Mouse (Mus musculus): ENCODE data around the gene Zfp719. TPM values are rescaled to one million over a fixed set of nuclear protein-coding genes. Genes with fewer than 3 reads are reported as not detected.

Zfp719 gene
- total and polyA plus RNA-seq, 2 experiments from 2014 or later = 4.9 to 15.5 TPM

- no peaks in the 10 kb centered on the region for H3K27me3 ChIP-seq (ENCODE audit: insufficient read depth, low read length)
- H3K36me3 ChIP-seq (ENCODE audit: insufficient read depth, low read length) = no peaks in the 10 kb centered on the region
- no peak within 1 kb of the TSS for H3K27ac ChIP-seq (ENCODE audit: low read depth, low read length)
- no peak for DNase-seq (ENCODE audit: low spot score)
- no peak within 1 kb of the TSS for H3K9ac ChIP-seq (replicated peaks; ENCODE audit: low read length, poor library complexity, severe bottlenecking)
- no peaks in the 10 kb centered on the region for H3K9me3 ChIP-seq (ENCODE audit: low read length)
- H3K4me1 ChIP-seq (ENCODE audit: insufficient read depth, low read length) = no peaks in the 10 kb centered on the region
- 80% methylated on average over 6 of the region's 6 CpGs for WGBS
- no peak for TF ChIP-seq CTCF (IDR thresholded peaks at IDR 0.05)
- no peak for ATAC-seq (ENCODE audit: low FRiP score)
- H3K4me2 ChIP-seq (ENCODE audit: low read depth, low read length, poor library complexity, severe bottlenecking) = no peak within 1 kb of the TSS
- H3K4me3 ChIP-seq (ENCODE audit: low read depth, low read length) = no peak within 1 kb of the TSS
Observed at GRCm38 (mm10) chr7:43634500-43634899, 55.1 kb downstream of the Zfp719 start, which contains the start of gene Ceacam18. Ceacam18 (plus strand) TSS chr7:43634707.

GRCm38 (mm10) chr7:43636194-43636593, 56.8 kb downstream of the Zfp719 start:
- TF ChIP-seq CTCF (IDR thresholded peaks at IDR 0.05) = no peak
- Histone ChIP-seq H3K9me3 (ENCODE audit: low read length) (no peaks in the 10 kb centered on the region), H3K9ac (replicated peaks; ENCODE audit: low read length, poor library complexity, severe bottlenecking) (no peak overlapping the region), H3K27me3 (ENCODE audit: insufficient read depth, low read length) (no peaks in the 10 kb centered on the region), H3K4me1 (ENCODE audit: insufficient read depth, low read length) (no peaks in the 10 kb centered on the region), H3K27ac (ENCODE audit: low read depth, low read length) (no peak overlapping the region), H3K4me3 (ENCODE audit: low read depth, low read length) (no peak overlapping the region), H3K4me2 (ENCODE audit: low read depth, low read length, poor library complexity, severe bottlenecking) (no peak overlapping the region), H3K36me3 (ENCODE audit: insufficient read depth, low read length) (no peaks in the 10 kb centered on the region)
- WGBS = 60% methylated on average over 2 of the region's 2 CpGs
- ATAC-seq (ENCODE audit: low FRiP score) = no peak
- DNase-seq (ENCODE audit: low spot score) = no peak

GRCm38 (mm10) chr7:43637118-43637517, 57.7 kb downstream of the Zfp719 start:
- Histone ChIP-seq H3K27ac (ENCODE audit: low read depth, low read length) (no peak overlapping the region), H3K4me1 (ENCODE audit: insufficient read depth, low read length) (no peaks in the 10 kb centered on the region), H3K4me3 (ENCODE audit: low read depth, low read length) (no peak overlapping the region), H3K9ac (replicated peaks; ENCODE audit: low read length, poor library complexity, severe bottlenecking) (no peak overlapping the region), H3K9me3 (ENCODE audit: low read length) (no peaks in the 10 kb centered on the region), H3K36me3 (ENCODE audit: insufficient read depth, low read length) (no peaks in the 10 kb centered on the region), H3K4me2 (ENCODE audit: low read depth, low read length, poor library complexity, severe bottlenecking) (no peak overlapping the region), H3K27me3 (ENCODE audit: insufficient read depth, low read length) (no peaks in the 10 kb centered on the region)
- 16% methylated on average over 1 of the region's 1 CpGs for WGBS
- no peak for TF ChIP-seq CTCF (IDR thresholded peaks at IDR 0.05)
- DNase-seq (ENCODE audit: low spot score) = no peak
- no peak for ATAC-seq (ENCODE audit: low FRiP score)

- Histone ChIP-seq H3K27me3 (ENCODE audit: insufficient read depth, low read length) (no peaks in the 10 kb centered on the region), H3K27ac (ENCODE audit: low read depth, low read length) (no peak overlapping the region), H3K4me3 (ENCODE audit: low read depth, low read length) (no peak overlapping the region), H3K36me3 (ENCODE audit: insufficient read depth, low read length) (no peaks in the 10 kb centered on the region), H3K4me2 (ENCODE audit: low read depth, low read length, poor library complexity, severe bottlenecking) (no peak overlapping the region), H3K4me1 (ENCODE audit: insufficient read depth, low read length) (no peaks in the 10 kb centered on the region), H3K9ac (replicated peaks; ENCODE audit: low read length, poor library complexity, severe bottlenecking) (no peak overlapping the region), H3K9me3 (ENCODE audit: low read length) (no peaks in the 10 kb centered on the region)
- ATAC-seq (ENCODE audit: low FRiP score) (no peak), DNase-seq (ENCODE audit: low spot score) (no peak)
- 86% methylated on average over 5 of the region's 5 CpGs for whole genome bisulfite sequencing
- TF ChIP-seq CTCF (IDR thresholded peaks at IDR 0.05) = no peak
Observed at GRCm38 (mm10) chr7:43642587-43642986, 63.2 kb downstream of the Zfp719 start.

Other genes with a start within 250 kb of the Zfp719 start
- 0.09 and 0.22 TPM in 2 replicates for gene Siglecf, start 228.3 kb upstream of the Zfp719 start, total RNA-seq (2014; rRNA removed)
- gene Siglecf, start 228.3 kb upstream of the Zfp719 start, polyA plus RNA-seq (2015; fragmentation: Nextera tagmentation; extraction: Ambion mirVana) = 0.11 and 0.26 TPM in 2 replicates
- 0.05 TPM in 1 of 2 replicates, not detected in the other for gene Siglecg, start 171.4 kb upstream of the Zfp719 start, total RNA-seq (2014; rRNA removed)
- gene Siglecg, start 171.4 kb upstream of the Zfp719 start, polyA plus RNA-seq (2015; fragmentation: Nextera tagmentation; extraction: Ambion mirVana) = not detected in 2 replicates
- gene Lim2, start 151.9 kb upstream of the Zfp719 start, total RNA-seq (2014; rRNA removed) = not detected in 2 replicates
- not detected in 2 replicates for gene Lim2, start 151.9 kb upstream of the Zfp719 start, polyA plus RNA-seq (2015; fragmentation: Nextera tagmentation; extraction: Ambion mirVana)
- gene Nkg7, start 142.5 kb upstream of the Zfp719 start, total RNA-seq (2014; rRNA removed) = not detected in 2 replicates
- gene Nkg7, start 142.5 kb upstream of the Zfp719 start, polyA plus RNA-seq (2015; fragmentation: Nextera tagmentation; extraction: Ambion mirVana) = 0.32 TPM in 1 of 2 replicates, not detected in the other
- gene Cldnd2, start 138.8 kb upstream of the Zfp719 start, total RNA-seq (2014; rRNA removed) = not detected in 2 replicates
- not detected in 2 replicates for gene Cldnd2, start 138.8 kb upstream of the Zfp719 start, polyA plus RNA-seq (2015; fragmentation: Nextera tagmentation; extraction: Ambion mirVana)
- gene Etfb, start 135.5 kb upstream of the Zfp719 start, total RNA-seq (2014; rRNA removed) = 27.0 and 28.6 TPM in 2 replicates
- gene Etfb, start 135.5 kb upstream of the Zfp719 start, polyA plus RNA-seq (2015; fragmentation: Nextera tagmentation; extraction: Ambion mirVana) = 94.0 and 97.8 TPM in 2 replicates
- gene Gm45233, start 135.5 kb upstream of the Zfp719 start, total RNA-seq (2014; rRNA removed) = 1.7 and 6.6 TPM in 2 replicates
- gene Gm45233, start 135.5 kb upstream of the Zfp719 start, polyA plus RNA-seq (2015; fragmentation: Nextera tagmentation; extraction: Ambion mirVana) = 0.44 and 0.71 TPM in 2 replicates
- gene Vsig10l, start 116.5 kb upstream of the Zfp719 start, total RNA-seq (2014; rRNA removed) = 25.8 and 40.2 TPM in 2 replicates
- 29.0 and 29.7 TPM in 2 replicates for gene Vsig10l, start 116.5 kb upstream of the Zfp719 start, polyA plus RNA-seq (2015; fragmentation: Nextera tagmentation; extraction: Ambion mirVana)
- 54.7 and 72.4 TPM in 2 replicates for gene Iglon5, start 89.5 kb upstream of the Zfp719 start, total RNA-seq (2014; rRNA removed)
- gene Iglon5, start 89.5 kb upstream of the Zfp719 start, polyA plus RNA-seq (2015; fragmentation: Nextera tagmentation; extraction: Ambion mirVana) = 7.8 and 7.9 TPM in 2 replicates
- not detected in 2 replicates for gene 4931406B18Rik, start 73.7 kb upstream of the Zfp719 start, total RNA-seq (2014; rRNA removed)
- gene 4931406B18Rik, start 73.7 kb upstream of the Zfp719 start, polyA plus RNA-seq (2015; fragmentation: Nextera tagmentation; extraction: Ambion mirVana) = not detected in 2 replicates
- gene Cd33, start 35.2 kb upstream of the Zfp719 start, total RNA-seq (2014; rRNA removed) = 1.5 TPM in 2 replicates
- 1.4 and 2.1 TPM in 2 replicates for gene Cd33, start 35.2 kb upstream of the Zfp719 start, polyA plus RNA-seq (2015; fragmentation: Nextera tagmentation; extraction: Ambion mirVana)
- gene Zfp658, start 17.4 kb upstream of the Zfp719 start, total RNA-seq (2014; rRNA removed) = 9.4 and 13.0 TPM in 2 replicates
- 2.4 and 3.1 TPM in 2 replicates for gene Zfp658, start 17.4 kb upstream of the Zfp719 start, polyA plus RNA-seq (2015; fragmentation: Nextera tagmentation; extraction: Ambion mirVana)
- gene Zfp819, start 27.6 kb downstream of the Zfp719 start, total RNA-seq (2014; rRNA removed) = 1.3 and 1.6 TPM in 2 replicates
- 0.23 and 0.49 TPM in 2 replicates for gene Zfp819, start 27.6 kb downstream of the Zfp719 start, polyA plus RNA-seq (2015; fragmentation: Nextera tagmentation; extraction: Ambion mirVana)
- not detected in 2 replicates for gene Ceacam18, start 55.1 kb downstream of the Zfp719 start, total RNA-seq (2014; rRNA removed)
- gene Ceacam18, start 55.1 kb downstream of the Zfp719 start, polyA plus RNA-seq (2015; fragmentation: Nextera tagmentation; extraction: Ambion mirVana) = not detected in 2 replicates
- not detected in 2 replicates for gene Siglece, start 80.6 kb downstream of the Zfp719 start, total RNA-seq (2014; rRNA removed)
- 0.43 TPM in 1 of 2 replicates, not detected in the other for gene Siglece, start 80.6 kb downstream of the Zfp719 start, polyA plus RNA-seq (2015; fragmentation: Nextera tagmentation; extraction: Ambion mirVana)
- gene Ctu1, start 92.4 kb downstream of the Zfp719 start, total RNA-seq (2014; rRNA removed) = 36.7 and 40.4 TPM in 2 replicates
- gene Ctu1, start 92.4 kb downstream of the Zfp719 start, polyA plus RNA-seq (2015; fragmentation: Nextera tagmentation; extraction: Ambion mirVana) = 21.2 and 21.6 TPM in 2 replicates
- gene Klk14, start 110.8 kb downstream of the Zfp719 start, total RNA-seq (2014; rRNA removed) = not detected in 2 replicates
- not detected in 2 replicates for gene Klk14, start 110.8 kb downstream of the Zfp719 start, polyA plus RNA-seq (2015; fragmentation: Nextera tagmentation; extraction: Ambion mirVana)
- 0.22 TPM in 1 of 2 replicates, not detected in the other for gene Klk13, start 133.0 kb downstream of the Zfp719 start, total RNA-seq (2014; rRNA removed)
- 0.11 and 0.29 TPM in 2 replicates for gene Klk13, start 133.0 kb downstream of the Zfp719 start, polyA plus RNA-seq (2015; fragmentation: Nextera tagmentation; extraction: Ambion mirVana)
- not detected in 2 replicates for gene Klk12, start 189.3 kb downstream of the Zfp719 start, total RNA-seq (2014; rRNA removed)
- gene Klk12, start 189.3 kb downstream of the Zfp719 start, polyA plus RNA-seq (2015; fragmentation: Nextera tagmentation; extraction: Ambion mirVana) = not detected in 2 replicates
- 0.19 TPM in 1 of 2 replicates, not detected in the other for gene Klk11, start 195.0 kb downstream of the Zfp719 start, total RNA-seq (2014; rRNA removed)
- not detected in 2 replicates for gene Klk11, start 195.0 kb downstream of the Zfp719 start, polyA plus RNA-seq (2015; fragmentation: Nextera tagmentation; extraction: Ambion mirVana)
- 0.66 TPM in 1 of 2 replicates, not detected in the other for gene Klk10, start 201.4 kb downstream of the Zfp719 start, total RNA-seq (2014; rRNA removed)
- 0.28 TPM in 1 of 2 replicates, not detected in the other for gene Klk10, start 201.4 kb downstream of the Zfp719 start, polyA plus RNA-seq (2015; fragmentation: Nextera tagmentation; extraction: Ambion mirVana)
- gene Klk9, start 212.3 kb downstream of the Zfp719 start, total RNA-seq (2014; rRNA removed) = not detected in 2 replicates
- 0.15 TPM in 1 of 2 replicates, not detected in the other for gene Klk9, start 212.3 kb downstream of the Zfp719 start, polyA plus RNA-seq (2015; fragmentation: Nextera tagmentation; extraction: Ambion mirVana)
- 6.7 and 9.5 TPM in 2 replicates for gene Klk8, start 218.0 kb downstream of the Zfp719 start, total RNA-seq (2014; rRNA removed)
- gene Klk8, start 218.0 kb downstream of the Zfp719 start, polyA plus RNA-seq (2015; fragmentation: Nextera tagmentation; extraction: Ambion mirVana) = 7.4 and 12.0 TPM in 2 replicates
- 0.14 and 0.16 TPM in 2 replicates for gene Klk7, start 231.7 kb downstream of the Zfp719 start, total RNA-seq (2014; rRNA removed)
- gene Klk7, start 231.7 kb downstream of the Zfp719 start, polyA plus RNA-seq (2015; fragmentation: Nextera tagmentation; extraction: Ambion mirVana) = 0.15 and 0.16 TPM in 2 replicates
- gene Klk6, start 244.9 kb downstream of the Zfp719 start, total RNA-seq (2014; rRNA removed) = not detected in 2 replicates
- not detected in 2 replicates for gene Klk6, start 244.9 kb downstream of the Zfp719 start, polyA plus RNA-seq (2015; fragmentation: Nextera tagmentation; extraction: Ambion mirVana)

Data from midbrain, postnatal 0 days (tissue).